Mouse (Mus musculus) cortical plate, adult 2 months (tissue): Measurements from ENCODE around the gene Gm45234.

Experiments used
- CTCF ChIP-seq: fragments of 200-500 bp; IDR thresholded peaks from 2 replicates; pipeline ENCODE4 v1.5.1; 2011; ENCODE audit warnings: mild to moderate bottlenecking, control low read depth, low read length; ENCODE audit not compliant: insufficient read depth; ENCODE audit errors: extremely low read depth
- POLR2A ChIP-seq: fragments of 200-500 bp; IDR thresholded peaks from 2 replicates; pipeline ENCODE4 v1.6.1; 2011; ENCODE audit warnings: mild to moderate bottlenecking, low read length, control low read depth; ENCODE audit not compliant: insufficient read depth; ENCODE audit errors: extremely low read depth

GRCm38 (mm10) chr6:124787722-124788121 is 31.9 kb upstream of the Gm45234 start:
- no peak for TF ChIP-seq CTCF
- no peak for TF ChIP-seq POLR2A
